Comparison of ENCODE assay signal across 15 mouse cellular contexts in genomic region chr15:74009246-74009645, GRCm38 (mm10).
DNase-seq lines count a peak whose midpoint lies in the region; ATAC-seq and TF ChIP-seq lines count a peak whose summit lies in the region.
"Had no signal": no experiment of that assay in that cellular context is flagged by ENCODE, and none has a peak within 500 bp of the region (broad histone marks: within the 10 kb centered on the region; RNA-seq: fewer than 3 reads in every experiment).

No protein-coding gene starts in this region.

- H3K4me3 ChIP-seq in forebrain, embryonic 16.5 days (replicated peaks; ENCODE audit: low read length) = no peak overlapping the region
- no peak overlapping the region for H3K4me3 ChIP-seq in forebrain, embryonic 11.5 days (ENCODE audit: low read depth, low read length)
- no peak overlapping the region for H3K4me3 ChIP-seq in lung, embryonic 14.5 days (ENCODE audit: low read depth, low read length)
- H3K4me3 ChIP-seq: erythroblast, embryonic 14.5 days; hindbrain, embryonic 15.5 days; liver, embryonic 15.5 days had no signal

- H3K4me1 ChIP-seq in forebrain, embryonic 16.5 days (replicated peaks; ENCODE audit: control insufficient read depth, insufficient read depth, low read length) = peaks cover 16% of the 10 kb centered on the region
- H3K4me1 ChIP-seq in forebrain, embryonic 11.5 days (replicated peaks; ENCODE audit: control insufficient read depth, insufficient read depth, low read length) = no peaks in the 10 kb centered on the region
- H3K4me1 ChIP-seq in lung, embryonic 14.5 days (ENCODE audit: insufficient read depth) = no peaks in the 10 kb centered on the region
- H3K4me1 ChIP-seq: hindbrain, embryonic 15.5 days; liver, embryonic 15.5 days had no signal

- DNase-seq in adrenal gland, postnatal 10 days = peak; percentile 72
- DNase-seq in adrenal gland, adult 8-10 months = no peak
- no peak for DNase-seq in forebrain, embryonic 11.5 days (ENCODE audit: low spot score)
- peak; percentile 17 for DNase-seq in lung, embryonic 14.5 days
- DNase-seq in lung, postnatal 25 days (ENCODE audit: low spot score) = no peak
- peak; percentile 55 for DNase-seq in adrenal gland, postnatal 25 days
- DNase-seq: gastrocnemius, postnatal 10 days; kidney, adult 11 months; lung, postnatal 14 days; thymus, postnatal 36 days had no signal

- no peak for TF ChIP-seq CTCF in lung, embryonic 14.5 days (IDR thresholded peaks at IDR 0.05; ENCODE audit: low read depth)

- H3K9ac ChIP-seq in forebrain, embryonic 16.5 days (replicated peaks; ENCODE audit: low read depth, low read length) = no peak overlapping the region
- H3K9ac ChIP-seq in forebrain, embryonic 11.5 days (ENCODE audit: low read length) = no peak overlapping the region
- H3K9ac ChIP-seq in lung, embryonic 14.5 days = no peak overlapping the region
- H3K9ac ChIP-seq: hindbrain, embryonic 15.5 days; liver, embryonic 15.5 days had no signal

- H3K4me2 ChIP-seq in forebrain, embryonic 16.5 days (ENCODE audit: low read length) = no peak overlapping the region
- no peak overlapping the region for H3K4me2 ChIP-seq in forebrain, embryonic 11.5 days (ENCODE audit: low read depth, low read length, severe bottlenecking)
- H3K4me2 ChIP-seq in lung, embryonic 14.5 days = no peak overlapping the region
- H3K4me2 ChIP-seq: hindbrain, embryonic 15.5 days; liver, embryonic 15.5 days had no signal

- no peaks in the 10 kb centered on the region for H3K9me3 ChIP-seq in forebrain, embryonic 16.5 days (ENCODE audit: control insufficient read depth, low read length)
- no peaks in the 10 kb centered on the region for H3K9me3 ChIP-seq in forebrain, embryonic 11.5 days (ENCODE audit: control insufficient read depth, low read length)
- H3K9me3 ChIP-seq in lung, embryonic 14.5 days (ENCODE audit: low read depth, low read length) = no peaks in the 10 kb centered on the region
- H3K9me3 ChIP-seq: hindbrain, embryonic 15.5 days; liver, embryonic 15.5 days had no signal

- peak; percentile 28; the same call in 1 of the 2 replicates for ATAC-seq in forebrain, embryonic 16.5 days
- no peak for ATAC-seq in forebrain, embryonic 11.5 days (replicated peaks; ENCODE audit: low FRiP score)
- no peak for ATAC-seq in lung, embryonic 14.5 days (ENCODE audit: insufficient read depth)

- H3K36me3 ChIP-seq in forebrain, embryonic 16.5 days (ENCODE audit: control insufficient read depth, insufficient read depth) = no peaks in the 10 kb centered on the region
- no peaks in the 10 kb centered on the region for H3K36me3 ChIP-seq in forebrain, embryonic 11.5 days (ENCODE audit: control insufficient read depth, insufficient read depth, low read length)
- H3K36me3 ChIP-seq in lung, embryonic 14.5 days (ENCODE audit: insufficient read depth) = no peaks in the 10 kb centered on the region
- H3K36me3 ChIP-seq: hindbrain, embryonic 15.5 days; liver, embryonic 15.5 days had no signal

- H3K27ac ChIP-seq in forebrain, embryonic 16.5 days (ENCODE audit: low read length) = no peak overlapping the region
- no peak overlapping the region for H3K27ac ChIP-seq in forebrain, embryonic 11.5 days (ENCODE audit: low read depth, low read length)
- H3K27ac ChIP-seq in lung, embryonic 14.5 days (ENCODE audit: low read depth) = no peak overlapping the region
- H3K27ac ChIP-seq: hindbrain, embryonic 15.5 days; liver, embryonic 15.5 days had no signal

- H3K27me3 ChIP-seq in forebrain, embryonic 16.5 days (replicated peaks; ENCODE audit: control insufficient read depth, insufficient read depth, low read length) = no peaks in the 10 kb centered on the region
- H3K27me3 ChIP-seq in forebrain, embryonic 11.5 days (ENCODE audit: control insufficient read depth, insufficient read depth, low read length) = no peaks in the 10 kb centered on the region
- H3K27me3 ChIP-seq in lung, embryonic 14.5 days (ENCODE audit: insufficient read depth, low read length) = no peaks in the 10 kb centered on the region
- H3K27me3 ChIP-seq: CH12.LX; hindbrain, embryonic 15.5 days; liver, embryonic 15.5 days had no signal

Comparison
In these comparisons a context has a peak if more than half of its experiments do, and no peak if none do; other contexts are left out.
1. DNase-seq: peak in adrenal gland, postnatal 10 days (single experiment), lung, embryonic 14.5 days (single experiment) and adrenal gland, postnatal 25 days (single experiment); none in adrenal gland, adult 8-10 months (single experiment), forebrain, embryonic 11.5 days (single experiment) and lung, postnatal 25 days (single experiment).